Mouse (Mus musculus) brain, embryonic 14.5 days (tissue): ENCODE results near the gene Zfp385c.

ENCODE experiments used
- CTCF ChIP-seq: fragments of 200-500 bp; IDR thresholded peaks from 2 replicates; pipeline ENCODE4 v1.5.1; 2012; ENCODE audit warnings: inconsistent platforms, mild to moderate bottlenecking, moderate library complexity, borderline replicate concordance; ENCODE audit not compliant: insufficient read depth, insufficient read length; ENCODE audit errors: extremely low read depth
- POLR2A ChIP-seq: fragments of 200-500 bp; IDR thresholded peaks from 2 replicates; pipeline ENCODE4 v1.6.1; 2012; ENCODE audit warnings: mild to moderate bottlenecking, inconsistent platforms, borderline replicate concordance; ENCODE audit not compliant: poor library complexity, insufficient read depth, insufficient read length, severe bottlenecking; ENCODE audit errors: extremely low read depth

DNA sequence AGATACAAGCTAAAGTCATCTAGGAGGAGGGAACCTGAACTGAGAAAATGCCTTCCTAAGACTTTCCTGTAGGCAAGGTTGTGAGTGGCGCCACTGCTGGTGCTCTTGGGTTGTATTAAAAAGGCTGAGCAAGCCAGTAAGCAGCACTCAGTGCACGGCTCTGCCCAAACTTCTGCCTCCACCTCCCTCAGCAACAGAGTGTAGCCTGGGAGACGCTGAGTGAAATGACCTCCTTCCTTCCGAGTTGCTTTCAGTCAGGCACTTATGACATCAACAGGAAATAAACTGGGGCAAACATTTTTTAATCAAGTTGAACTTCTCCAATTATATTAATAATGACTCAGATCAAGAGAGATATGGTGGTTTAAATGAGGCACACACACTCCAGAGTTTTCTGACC is 83.5 kb downstream of the Zfp385c start:
- no peak for TF ChIP-seq CTCF
- TF ChIP-seq POLR2A = no peak
